Mouse (Mus musculus): ENCODE results near the gene Rsf1. TPM values are rescaled to one million over a fixed set of nuclear protein-coding genes. Genes with fewer than 3 reads are reported as not detected.

Gene Rsf1
- polyA plus RNA-seq, 1 experiment from 2014 or later, result 5.5 TPM

DNA sequence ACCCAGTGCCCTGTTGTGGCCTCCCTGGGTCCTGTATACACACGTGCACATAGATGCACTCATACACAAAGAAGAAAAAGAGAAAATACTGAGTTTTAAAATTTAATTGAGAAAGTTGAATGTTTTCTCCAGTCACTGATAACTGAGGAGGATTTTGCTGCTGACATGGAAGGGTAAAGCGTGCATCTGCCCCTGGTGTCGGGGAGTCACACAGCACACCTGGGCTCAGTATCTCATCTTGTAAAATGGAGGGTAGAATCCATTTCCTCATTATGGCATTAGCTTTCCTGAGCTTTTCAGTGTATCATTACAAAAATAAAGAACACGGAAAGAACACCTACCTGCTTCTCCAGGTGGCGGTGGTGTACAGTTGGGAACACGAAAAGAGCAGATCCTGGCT is 145.7 kb downstream of the Rsf1 start:
- H3K27me3 ChIP-seq (ENCODE audit: insufficient read depth, low read length), result no peaks in the 10 kb centered on the region
- 93% methylated on average over 6 of the region's 6 CpGs for WGBS (ENCODE audit: insufficient replicate concordance)
- no peaks in the 10 kb centered on the region for H3K9me3 ChIP-seq (ENCODE audit: low read length)
- DNase-seq, result no peak
- H3K4me3 ChIP-seq (ENCODE audit: low read depth, low read length), result no peak overlapping the region
- H3K27ac ChIP-seq (ENCODE audit: low read depth), result no peak overlapping the region
- no peak overlapping the region for H3K4me2 ChIP-seq (ENCODE audit: low read depth, low read length)
- H3K4me1 ChIP-seq (ENCODE audit: insufficient read depth), result no peaks in the 10 kb centered on the region
- ATAC-seq, result no peak
- no peak for TF ChIP-seq CTCF (IDR thresholded peaks at IDR 0.05; ENCODE audit: low read depth)
- TF ChIP-seq EP300 (IDR thresholded peaks at IDR 0.05; ENCODE audit: low read depth), result no peak
- peaks cover 13% of the 10 kb centered on the region for H3K36me3 ChIP-seq (replicated peaks; ENCODE audit: insufficient read depth, low read length)
- no peak overlapping the region for H3K9ac ChIP-seq (replicated peaks)

DNA sequence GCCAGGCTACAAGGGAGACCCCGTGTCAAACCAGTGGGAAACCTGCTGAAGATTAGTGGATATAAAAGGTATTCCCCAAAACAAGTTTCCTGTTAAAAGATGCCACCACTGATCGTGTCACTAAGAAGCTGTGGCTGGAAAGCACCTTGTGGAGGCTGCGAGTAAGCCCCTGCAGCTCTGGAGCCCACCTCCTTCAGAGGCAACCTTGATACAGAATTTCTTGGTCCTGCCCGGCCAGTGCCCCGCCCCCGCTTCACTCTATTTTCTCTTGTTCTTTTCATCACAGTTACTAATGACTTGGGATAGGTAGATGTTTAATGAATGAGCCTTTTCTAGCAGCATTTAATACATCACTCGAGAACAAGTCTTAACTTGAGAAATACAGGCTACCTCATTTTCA is 146.4 kb downstream of the Rsf1 start:
- DNase-seq (no peak), ATAC-seq (no peak)
- Histone ChIP-seq H3K27ac (ENCODE audit: low read depth) (no peak overlapping the region), H3K4me3 (ENCODE audit: low read depth, low read length) (no peak overlapping the region), H3K4me1 (ENCODE audit: insufficient read depth) (no peaks in the 10 kb centered on the region; the same call in 1 of the 2 replicates), H3K9ac (replicated peaks) (no peak overlapping the region), H3K9me3 (ENCODE audit: low read length) (no peaks in the 10 kb centered on the region), H3K36me3 (replicated peaks; ENCODE audit: insufficient read depth, low read length) (peaks cover 11% of the 10 kb centered on the region), H3K27me3 (ENCODE audit: insufficient read depth, low read length) (no peaks in the 10 kb centered on the region), H3K4me2 (ENCODE audit: low read depth, low read length) (no peak overlapping the region)
- WGBS (ENCODE audit: insufficient replicate concordance), result 87% methylated on average over 7 of the region's 7 CpGs
- TF ChIP-seq CTCF (IDR thresholded peaks at IDR 0.05; ENCODE audit: low read depth), result no peak
- TF ChIP-seq EP300 (IDR thresholded peaks at IDR 0.05; ENCODE audit: low read depth), result no peak

DNA sequence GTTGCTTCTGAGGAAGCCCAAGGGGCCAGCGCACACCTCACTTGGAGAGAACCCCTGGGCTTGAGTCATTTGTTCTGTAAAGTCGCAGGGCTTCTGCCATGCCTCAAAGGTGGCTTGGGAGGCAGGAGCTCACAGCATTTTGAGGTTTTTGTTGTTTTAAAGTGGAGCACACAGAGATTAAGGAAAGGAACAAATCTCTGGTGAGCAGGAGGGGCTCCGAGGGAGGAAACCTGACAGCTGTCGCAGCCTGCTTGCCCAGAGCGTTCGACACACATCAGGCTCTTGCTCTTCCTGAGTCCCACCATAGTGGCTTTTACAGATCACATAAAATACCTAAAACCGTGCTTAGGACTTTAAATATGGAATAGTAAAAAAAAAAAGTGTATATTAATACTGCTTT is 147.1 kb downstream of the Rsf1 start:
- ATAC-seq (no peak), DNase-seq (no peak)
- Histone ChIP-seq H3K27me3 (ENCODE audit: insufficient read depth, low read length) (no peaks in the 10 kb centered on the region), H3K4me3 (ENCODE audit: low read depth, low read length) (no peak overlapping the region), H3K9ac (replicated peaks) (no peak overlapping the region), H3K4me2 (ENCODE audit: low read depth, low read length) (no peak overlapping the region), H3K9me3 (ENCODE audit: low read length) (no peaks in the 10 kb centered on the region), H3K36me3 (replicated peaks; ENCODE audit: insufficient read depth, low read length) (peaks cover 10% of the 10 kb centered on the region), H3K27ac (ENCODE audit: low read depth) (no peak overlapping the region), H3K4me1 (ENCODE audit: insufficient read depth) (peaks cover 5% of the 10 kb centered on the region; the same call in 1 of the 2 replicates)
- 71% methylated on average over 7 of the region's 7 CpGs for WGBS (ENCODE audit: insufficient replicate concordance)
- TF ChIP-seq CTCF (IDR thresholded peaks at IDR 0.05; ENCODE audit: low read depth) (no peak), EP300 (IDR thresholded peaks at IDR 0.05; ENCODE audit: low read depth) (no peak)

DNA sequence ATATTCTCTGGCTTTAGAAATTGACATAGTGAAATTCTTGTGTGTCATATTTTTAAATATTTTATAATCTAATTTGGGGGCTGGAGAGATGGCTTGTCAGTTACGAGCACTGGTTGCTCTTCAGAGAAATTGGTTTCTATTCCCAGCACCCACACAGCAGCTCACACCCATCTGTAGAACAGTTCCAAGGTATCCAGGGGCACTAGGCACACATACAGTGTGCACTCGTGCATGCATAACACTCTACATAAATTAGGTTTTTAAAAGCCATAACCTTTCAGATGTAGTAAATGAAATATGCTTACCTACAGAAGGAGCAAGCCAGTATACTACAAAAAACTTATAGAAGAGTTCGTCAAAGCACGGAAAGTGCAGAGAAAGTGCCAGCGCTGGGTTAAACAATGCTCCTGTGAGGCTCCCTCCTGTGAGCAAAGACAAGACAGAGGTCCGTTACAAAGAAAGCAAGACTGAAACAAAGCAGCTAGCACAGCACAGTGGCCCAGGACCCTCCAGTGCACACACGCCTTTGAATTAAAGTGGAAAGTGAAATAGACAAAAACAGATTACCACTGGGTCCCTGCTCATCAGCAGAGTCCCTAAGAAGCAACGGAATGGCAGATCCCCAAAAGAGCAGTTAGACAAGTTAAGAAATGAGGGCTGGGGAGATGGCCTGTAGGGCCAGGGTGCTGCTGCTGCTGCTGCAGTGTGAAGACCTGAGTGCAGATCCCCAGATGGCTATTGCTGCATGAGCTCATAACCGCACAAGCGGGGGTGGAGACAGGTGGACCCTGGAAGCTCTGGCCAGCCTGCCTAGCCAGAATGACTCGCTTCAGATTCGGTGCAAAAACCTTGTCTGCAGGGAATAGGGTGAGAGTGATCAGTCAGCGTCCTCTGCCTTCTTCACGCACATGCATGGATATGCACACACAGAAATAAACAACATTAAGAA is 149.3 kb downstream of the Rsf1 start:
- Histone ChIP-seq H3K27ac (ENCODE audit: low read depth) (no peak overlapping the region), H3K4me3 (ENCODE audit: low read depth, low read length) (no peak overlapping the region), H3K9me3 (ENCODE audit: low read length) (no peaks in the 10 kb centered on the region), H3K4me2 (ENCODE audit: low read depth, low read length) (no peak overlapping the region), H3K36me3 (replicated peaks; ENCODE audit: insufficient read depth, low read length) (peaks cover 10% of the 10 kb centered on the region), H3K9ac (replicated peaks) (no peak overlapping the region), H3K27me3 (ENCODE audit: insufficient read depth, low read length) (no peaks in the 10 kb centered on the region), H3K4me1 (ENCODE audit: insufficient read depth) (peaks cover 16% of the 10 kb centered on the region)
- no peak for ATAC-seq
- 82% methylated on average over 14 of the region's 14 CpGs for WGBS (ENCODE audit: insufficient replicate concordance)
- DNase-seq, result no peak
- TF ChIP-seq EP300 (IDR thresholded peaks at IDR 0.05; ENCODE audit: low read depth) (no peak), CTCF (IDR thresholded peaks at IDR 0.05; ENCODE audit: low read depth) (no peak)

DNA sequence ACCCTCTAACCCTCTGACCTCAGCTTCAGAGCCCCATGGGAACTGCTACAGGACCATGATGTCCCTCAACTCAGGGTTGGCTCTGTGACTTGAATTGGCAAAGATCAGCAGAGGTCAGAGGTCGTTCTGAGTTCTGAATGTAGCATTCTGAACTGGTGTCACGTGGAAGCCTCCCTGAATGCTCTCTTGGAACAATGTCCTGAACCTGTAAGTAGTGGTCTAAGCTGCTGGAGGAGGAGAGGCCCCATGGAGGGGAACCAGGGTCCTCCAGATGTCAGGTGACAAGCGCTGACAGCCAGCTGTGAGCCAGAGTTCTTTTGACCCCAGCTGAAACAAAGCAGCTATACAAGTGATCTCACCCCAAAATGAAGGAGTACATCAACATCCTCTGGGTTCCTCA is 150.7 kb downstream of the Rsf1 start:
- no peak overlapping the region for H3K4me3 ChIP-seq (ENCODE audit: low read depth, low read length)
- TF ChIP-seq CTCF (IDR thresholded peaks at IDR 0.05; ENCODE audit: low read depth) (no peak), EP300 (IDR thresholded peaks at IDR 0.05; ENCODE audit: low read depth) (no peak)
- H3K36me3 ChIP-seq (replicated peaks; ENCODE audit: insufficient read depth, low read length), result peaks cover 10% of the 10 kb centered on the region
- H3K9ac ChIP-seq (replicated peaks), result no peak overlapping the region
- ATAC-seq, result peak; percentile 68
- no peak overlapping the region for H3K4me2 ChIP-seq (ENCODE audit: low read depth, low read length)
- no peaks in the 10 kb centered on the region for H3K9me3 ChIP-seq (ENCODE audit: low read length)
- peaks cover 22% of the 10 kb centered on the region for H3K4me1 ChIP-seq (ENCODE audit: insufficient read depth)
- no peak overlapping the region for H3K27ac ChIP-seq (ENCODE audit: low read depth)
- 51% methylated on average over 3 of the region's 3 CpGs for WGBS (ENCODE audit: insufficient replicate concordance)
- DNase-seq, result no peak
- H3K27me3 ChIP-seq (ENCODE audit: insufficient read depth, low read length), result no peaks in the 10 kb centered on the region

DNA sequence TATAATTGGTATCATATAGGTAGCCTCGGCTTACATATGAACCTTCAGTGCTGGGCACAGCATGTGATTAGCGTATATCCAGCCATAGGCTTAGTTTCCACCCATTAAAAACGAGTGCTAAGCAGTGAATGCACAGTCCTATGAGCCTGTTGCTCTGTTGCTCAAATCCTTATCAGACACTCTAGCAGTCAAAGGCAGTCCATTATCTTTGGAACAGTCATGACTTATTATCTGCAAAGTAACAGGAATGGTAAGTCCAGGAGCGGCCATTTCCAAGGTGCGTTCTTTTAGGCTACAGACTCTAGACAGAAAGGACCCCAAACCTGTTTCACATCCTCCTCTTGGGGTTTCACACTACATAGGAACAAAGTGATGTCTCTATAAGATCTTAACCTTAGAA is 153.9 kb downstream of the Rsf1 start:
- peak overlapping the region; percentile 16 for H3K4me2 ChIP-seq (ENCODE audit: low read depth, low read length)
- H3K27ac ChIP-seq (ENCODE audit: low read depth), result no peak overlapping the region; the same call in 1 of the 2 replicates
- peak; percentile 60; the same call in 1 of the 2 replicates for TF ChIP-seq EP300 (IDR thresholded peaks at IDR 0.05; ENCODE audit: low read depth)
- TF ChIP-seq CTCF (IDR thresholded peaks at IDR 0.05; ENCODE audit: low read depth), result no peak
- no peaks in the 10 kb centered on the region for H3K9me3 ChIP-seq (ENCODE audit: low read length)
- 49% methylated on average over 5 of the region's 5 CpGs for WGBS (ENCODE audit: insufficient replicate concordance)
- no peaks in the 10 kb centered on the region for H3K27me3 ChIP-seq (ENCODE audit: insufficient read depth, low read length)
- no peak overlapping the region for H3K4me3 ChIP-seq (ENCODE audit: low read depth, low read length)
- no peak overlapping the region for H3K9ac ChIP-seq (replicated peaks)
- H3K36me3 ChIP-seq (replicated peaks; ENCODE audit: insufficient read depth, low read length), result 0 out of 2 replicates have a peak, but pooled peaks cover 3% of the 10 kb centered on the region
- DNase-seq (no peak), ATAC-seq (no peak)
- peaks cover 27% of the 10 kb centered on the region for H3K4me1 ChIP-seq (ENCODE audit: insufficient read depth)
